In the genomic region with DNA sequence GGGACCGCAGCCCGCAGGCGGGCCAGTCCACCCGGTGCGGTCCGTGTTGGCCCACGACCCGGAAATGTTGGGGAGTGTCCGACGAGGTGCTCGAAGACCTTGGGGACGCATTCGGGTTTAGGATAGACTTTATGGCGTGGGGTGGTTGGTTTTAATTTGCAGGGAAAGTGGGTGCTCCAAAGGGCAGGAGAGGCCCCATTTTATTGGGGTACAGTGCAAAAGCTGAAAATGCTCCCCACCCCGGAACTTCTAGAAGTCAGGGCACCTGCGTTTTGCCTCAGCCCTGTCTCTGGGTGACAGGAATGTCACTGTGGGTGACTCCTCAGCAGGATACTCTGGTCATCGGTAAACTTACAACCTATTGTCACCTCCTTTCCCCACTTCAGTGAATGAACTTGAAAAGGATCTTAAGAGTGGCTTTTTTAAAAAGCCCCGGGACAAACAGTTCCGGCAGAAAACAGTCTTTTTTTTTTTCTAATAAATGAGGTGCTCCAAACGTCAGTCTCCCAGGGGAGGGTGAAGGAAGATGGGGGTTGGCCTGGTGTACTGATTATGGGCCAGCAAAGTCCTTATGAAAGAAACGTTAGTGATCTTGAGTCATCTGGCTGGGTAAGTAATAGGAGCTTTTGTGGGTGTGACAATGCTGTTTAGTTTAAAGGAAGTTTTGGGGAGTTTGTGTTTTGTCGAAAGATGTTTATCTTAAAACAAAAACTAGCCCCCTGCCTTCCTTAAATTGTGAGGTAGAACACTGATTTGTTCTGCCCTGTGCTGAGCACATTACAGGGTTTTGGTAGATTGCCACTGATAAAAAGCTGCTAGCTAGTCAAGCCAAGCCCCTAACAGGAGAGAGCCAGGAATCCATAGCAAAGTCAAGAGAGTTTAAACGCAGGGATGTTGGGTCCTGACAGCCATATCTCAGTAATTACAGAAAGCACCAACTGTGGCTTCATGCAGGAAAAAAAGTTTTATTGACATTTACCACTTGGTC, we compare ENCODE assay signal across 8 mouse cellular contexts. TPM values are rescaled to one million over a fixed set of nuclear protein-coding genes. Genes with fewer than 3 reads are reported as not detected.
A peak's percentile ranks its signal among the peaks of the same experiment; 100 is the strongest.
DNase-seq lines count a peak whose midpoint lies in the region; ATAC-seq and TF ChIP-seq lines count a peak whose summit lies in the region.

No protein-coding gene starts in this region.

- TF ChIP-seq POLR2A in thymus, adult 2 months (IDR thresholded peaks at IDR 0.05; ENCODE audit: control insufficient read depth, extremely low read depth, insufficient read depth, low read length, poor library complexity), result no peak

- H3K9me3 ChIP-seq in forebrain, postnatal 0 days (ENCODE audit: low read length), result no peaks in the 10 kb centered on the region
- no peaks in the 10 kb centered on the region for H3K9me3 ChIP-seq in intestine, embryonic 15.5 days
- no peaks in the 10 kb centered on the region for H3K9me3 ChIP-seq in midbrain, embryonic 10.5 days (replicated peaks)

- H3K4me3 ChIP-seq in thymus, adult 2 months (ENCODE audit: control insufficient read depth, insufficient read depth, low read length), result peak overlapping the region; percentile 22
- H3K4me3 ChIP-seq in forebrain, postnatal 0 days (ENCODE audit: low read depth, low read length), result peak overlapping the region; percentile 87
- H3K4me3 ChIP-seq in intestine, embryonic 15.5 days (replicated peaks), result peak overlapping the region; percentile 69
- H3K4me3 ChIP-seq in midbrain, embryonic 10.5 days, result peak overlapping the region; percentile 73

- H3K4me2 ChIP-seq in forebrain, postnatal 0 days (ENCODE audit: low read depth), result peak overlapping the region; percentile 94
- H3K4me2 ChIP-seq in intestine, embryonic 15.5 days (replicated peaks), result peak overlapping the region; percentile 81

- no peak overlapping the region for H3K27ac ChIP-seq in thymus, adult 2 months (ENCODE audit: control insufficient read depth, insufficient read depth, low read length)
- peak overlapping the region; percentile 92 for H3K27ac ChIP-seq in forebrain, postnatal 0 days (ENCODE audit: low read depth, low read length)
- peak overlapping the region; percentile 88 for H3K27ac ChIP-seq in intestine, embryonic 15.5 days
- H3K27ac ChIP-seq in midbrain, embryonic 10.5 days (replicated peaks), result peak overlapping the region; percentile 96

- TF ChIP-seq CTCF in thymus, adult 2 months (IDR thresholded peaks at IDR 0.05; ENCODE audit: borderline replicate concordance, control insufficient read depth, extremely low read depth, insufficient read depth, low read length, poor library complexity), result no peak
- TF ChIP-seq CTCF in forebrain, postnatal 0 days (IDR thresholded peaks at IDR 0.05; ENCODE audit: low read depth), result no peak

- peaks cover 3% of the 10 kb centered on the region; the same call in 1 of the 2 replicates for H3K27me3 ChIP-seq in thymus, adult 2 months (ENCODE audit: control insufficient read depth, insufficient read depth, low read length)
- H3K27me3 ChIP-seq in forebrain, postnatal 0 days (ENCODE audit: insufficient read depth, low read length), result no peaks in the 10 kb centered on the region
- H3K27me3 ChIP-seq in intestine, embryonic 15.5 days (replicated peaks), result no peaks in the 10 kb centered on the region
- 0 out of 2 replicates have a peak, but pooled peaks cover 3% of the 10 kb centered on the region for H3K27me3 ChIP-seq in midbrain, embryonic 10.5 days (ENCODE audit: low read depth, poor library complexity, severe bottlenecking)

- no peaks in the 10 kb centered on the region for H3K36me3 ChIP-seq in thymus, adult 2 months (ENCODE audit: control insufficient read depth, insufficient read depth, low read length)
- H3K36me3 ChIP-seq in forebrain, postnatal 0 days (ENCODE audit: insufficient read depth), result no peaks in the 10 kb centered on the region
- H3K36me3 ChIP-seq in intestine, embryonic 15.5 days, result no peaks in the 10 kb centered on the region
- no peaks in the 10 kb centered on the region for H3K36me3 ChIP-seq in midbrain, embryonic 10.5 days

- WGBS in thymus, adult 2 months, result 8% methylated on average over 23 of the region's 23 CpGs
- WGBS in forebrain, postnatal 0 days, result 4% methylated on average over 23 of the region's 23 CpGs
- WGBS in intestine, embryonic 15.5 days, result 4% methylated on average over 23 of the region's 23 CpGs
- 3% methylated on average over 23 of the region's 23 CpGs for WGBS in midbrain, embryonic 10.5 days

- H3K4me1 ChIP-seq in thymus, adult 2 months (replicated peaks; ENCODE audit: control insufficient read depth, insufficient read depth, low read length), result peaks cover 3% of the 10 kb centered on the region
- H3K4me1 ChIP-seq in forebrain, postnatal 0 days (ENCODE audit: insufficient read depth), result peaks cover 7% of the 10 kb centered on the region
- no peaks in the 10 kb centered on the region for H3K4me1 ChIP-seq in intestine, embryonic 15.5 days (replicated peaks)
- H3K4me1 ChIP-seq in midbrain, embryonic 10.5 days, result peaks cover 19% of the 10 kb centered on the region

- no peak for ATAC-seq in forebrain, postnatal 0 days
- ATAC-seq in intestine, embryonic 15.5 days, result no peak; the same call in 1 of the 2 replicates

- DNase-seq in thymus, adult 2 months, result no peak
- no peak for DNase-seq in thymus, postnatal 0 days (ENCODE audit: low spot score)
- no peak for DNase-seq in forebrain, postnatal 0 days
- no peak for DNase-seq in midbrain, embryonic 10.5 days (ENCODE audit: low spot score)
- DNase-seq in yolk sac, embryonic 10.5 days (ENCODE audit: low spot score), result no peak
- no peak for DNase-seq in adrenal gland, adult 18-20 months (ENCODE audit: low spot score in 2 of 2)
- no peak for DNase-seq in frontal cortex, postnatal 36 days (ENCODE audit: low spot score in 2 of 2)

- peak overlapping the region; percentile 91 for H3K9ac ChIP-seq in forebrain, postnatal 0 days
- H3K9ac ChIP-seq in intestine, embryonic 15.5 days, result peak overlapping the region; percentile 82

RNA-seq across cellular contexts. Expression of a gene that starts 39.1 kb away (rescaled TPM):
- polyA plus RNA-seq in thymus, adult 2 months (2012; rRNA removed), result 0.90 and 0.91 TPM in 2 replicates
- polyA plus RNA-seq in thymus, postnatal 0 days (2015; fragmentation: Nextera tagmentation; extraction: Ambion mirVana), result 1.7 and 2.1 TPM in 2 replicates
- 40.4 and 54.0 TPM in 2 replicates for total RNA-seq in forebrain, postnatal 0 days (2014; rRNA removed)
- 22.7 and 34.8 TPM in 2 replicates for polyA plus RNA-seq in forebrain, postnatal 0 days (2015; fragmentation: Nextera tagmentation; extraction: Ambion mirVana)
- 15.0 and 16.6 TPM in 2 replicates for polyA plus RNA-seq in intestine, embryonic 15.5 days (2015; fragmentation: Nextera tagmentation; extraction: Ambion mirVana)
- polyA plus RNA-seq in midbrain, embryonic 10.5 days (2016; fragmentation: Nextera tagmentation; extraction: Ambion mirVana), result 10.3 and 15.8 TPM in 2 replicates
- total RNA-seq in adrenal gland, adult 18-20 months (2021), result 10 to 100 TPM in 1 of 2 experiments, 1 to 10 TPM in 1; 8.7 to 15.9 TPM

Comparison
In these comparisons a context has a peak if more than half of its experiments do, and no peak if none do; other contexts are left out.
1. H3K4me3 ChIP-seq: peak in every context shown above with its lines; median percentile 87 in forebrain, postnatal 0 days; 73 in midbrain, embryonic 10.5 days; 69 in intestine, embryonic 15.5 days; 22 in thymus, adult 2 months.